Mouse (Mus musculus): ENCODE results near the gene Retreg3. TPM values are rescaled to one million over a fixed set of nuclear protein-coding genes. Genes with fewer than 3 reads are reported as not detected.
A peak's percentile ranks its signal among the peaks of the same experiment; 100 is the strongest.

Gene Retreg3
- polyA plus RNA-seq, 1 experiment from 2014 or later: 19.7 TPM

GRCm38 (mm10) chr11:101142215-101142967 lies 22.7 kb upstream of the Retreg3 start:
- peaks cover 38% of the 10 kb centered on the region for H3K4me1 ChIP-seq
- DNase-seq (ENCODE audit: low spot score): no peak
- H3K9me3 ChIP-seq: no peaks in the 10 kb centered on the region
- WGBS: 87% methylated on average over 10 of the region's 10 CpGs
- H3K36me3 ChIP-seq (replicated peaks): no peaks in the 10 kb centered on the region
- no peak overlapping the region for H3K4me3 ChIP-seq
- H3K27ac ChIP-seq (replicated peaks): no peak overlapping the region
- H3K27me3 ChIP-seq (replicated peaks; ENCODE audit: low read depth, poor library complexity, severe bottlenecking): peaks cover 29% of the 10 kb centered on the region

GRCm38 (mm10) chr11:101141088-101141487 lies 21.4 kb upstream of the Retreg3 start:
- H3K27ac ChIP-seq (replicated peaks): no peak overlapping the region
- H3K36me3 ChIP-seq (replicated peaks): no peaks in the 10 kb centered on the region
- H3K9me3 ChIP-seq: no peaks in the 10 kb centered on the region
- peaks cover 29% of the 10 kb centered on the region for H3K27me3 ChIP-seq (replicated peaks; ENCODE audit: low read depth, poor library complexity, severe bottlenecking)
- no peak overlapping the region for H3K4me3 ChIP-seq
- WGBS: 86% methylated on average over 8 of the region's 8 CpGs
- DNase-seq (ENCODE audit: low spot score): no peak
- H3K4me1 ChIP-seq: peaks cover 31% of the 10 kb centered on the region

- Histone ChIP-seq H3K27me3 (replicated peaks; ENCODE audit: low read depth, poor library complexity, severe bottlenecking) (peaks cover 29% of the 10 kb centered on the region), H3K27ac (replicated peaks) (peak overlapping the region; percentile 66), H3K9me3 (no peaks in the 10 kb centered on the region), H3K36me3 (replicated peaks) (no peaks in the 10 kb centered on the region), H3K4me3 (peak overlapping the region; percentile 48), H3K4me1 (peaks cover 31% of the 10 kb centered on the region)
- 57% methylated on average over 27 of the region's 27 CpGs for WGBS
- peak; percentile 37 for DNase-seq (ENCODE audit: low spot score)
These were observed 20.6 kb upstream of the Retreg3 start for GRCm38 (mm10) chr11:101140164-101140819.

- Histone ChIP-seq H3K9me3 (no peaks in the 10 kb centered on the region), H3K27me3 (replicated peaks; ENCODE audit: low read depth, poor library complexity, severe bottlenecking) (peaks cover 37% of the 10 kb centered on the region), H3K4me3 (peak overlapping the region; percentile 42), H3K27ac (replicated peaks) (peak overlapping the region; percentile 51; the same call in 1 of the 2 replicates), H3K4me1 (peaks cover 26% of the 10 kb centered on the region), H3K36me3 (replicated peaks) (no peaks in the 10 kb centered on the region)
- peak; percentile 53 for DNase-seq (ENCODE audit: low spot score)
- whole genome bisulfite sequencing: 30% methylated on average over 15 of the region's 15 CpGs
These were observed 19.0 kb upstream of the Retreg3 start for GRCm38 (mm10) chr11:101138536-101139181.

GRCm38 (mm10) chr11:101137000-101137399 lies 17.3 kb upstream of the Retreg3 start:
- H3K9me3 ChIP-seq: no peaks in the 10 kb centered on the region
- no peak for DNase-seq (ENCODE audit: low spot score)
- 84% methylated on average over 7 of the region's 7 CpGs for WGBS
- no peaks in the 10 kb centered on the region for H3K36me3 ChIP-seq (replicated peaks)
- H3K27me3 ChIP-seq (replicated peaks; ENCODE audit: low read depth, poor library complexity, severe bottlenecking): peaks cover 34% of the 10 kb centered on the region
- no peak overlapping the region for H3K27ac ChIP-seq (replicated peaks)
- H3K4me3 ChIP-seq: no peak overlapping the region
- peaks cover 23% of the 10 kb centered on the region for H3K4me1 ChIP-seq

- H3K9me3 ChIP-seq: peaks cover 2% of the 10 kb centered on the region; the same call in 1 of the 2 replicates
- H3K27me3 ChIP-seq (replicated peaks; ENCODE audit: low read depth, poor library complexity, severe bottlenecking): peaks cover 13% of the 10 kb centered on the region
- H3K27ac ChIP-seq (replicated peaks): no peak overlapping the region
- no peak overlapping the region for H3K4me3 ChIP-seq
- H3K36me3 ChIP-seq (replicated peaks): no peaks in the 10 kb centered on the region
- peaks cover 13% of the 10 kb centered on the region for H3K4me1 ChIP-seq
- no peak for DNase-seq (ENCODE audit: low spot score)
- WGBS: 85% methylated on average over 13 of the region's 13 CpGs
These were observed 14.6 kb upstream of the Retreg3 start for GRCm38 (mm10) chr11:101134217-101134865.

- DNase-seq (ENCODE audit: low spot score): no peak
- Histone ChIP-seq H3K4me1 (peaks cover 6% of the 10 kb centered on the region), H3K27ac (replicated peaks) (no peak overlapping the region), H3K4me3 (no peak overlapping the region), H3K36me3 (replicated peaks) (no peaks in the 10 kb centered on the region), H3K9me3 (peaks cover 2% of the 10 kb centered on the region; the same call in 1 of the 2 replicates), H3K27me3 (replicated peaks; ENCODE audit: low read depth, poor library complexity, severe bottlenecking) (0 out of 2 replicates have a peak, but pooled peaks cover 12% of the 10 kb centered on the region)
- WGBS: 82% methylated on average over 12 of the region's 12 CpGs
These were observed 13.3 kb upstream of the Retreg3 start for GRCm38 (mm10) chr11:101133037-101133436.

GRCm38 (mm10) chr11:101131701-101132100 lies 12.0 kb upstream of the Retreg3 start:
- Histone ChIP-seq H3K4me1 (peaks cover 6% of the 10 kb centered on the region), H3K27me3 (replicated peaks; ENCODE audit: low read depth, poor library complexity, severe bottlenecking) (0 out of 2 replicates have a peak, but pooled peaks cover 12% of the 10 kb centered on the region), H3K9me3 (peaks cover 9% of the 10 kb centered on the region; the same call in 1 of the 2 replicates), H3K36me3 (replicated peaks) (peaks cover 10% of the 10 kb centered on the region), H3K4me3 (no peak overlapping the region), H3K27ac (replicated peaks) (no peak overlapping the region)
- 87% methylated on average over 6 of the region's 6 CpGs for WGBS
- DNase-seq (ENCODE audit: low spot score): peak; percentile 50

- 0 out of 2 replicates have a peak, but pooled peaks cover 12% of the 10 kb centered on the region for H3K27me3 ChIP-seq (replicated peaks; ENCODE audit: low read depth, poor library complexity, severe bottlenecking)
- peaks cover 11% of the 10 kb centered on the region; the same call in 1 of the 2 replicates for H3K9me3 ChIP-seq
- H3K36me3 ChIP-seq (replicated peaks): peaks cover 15% of the 10 kb centered on the region
- H3K27ac ChIP-seq (replicated peaks): no peak overlapping the region
- peaks cover 6% of the 10 kb centered on the region for H3K4me1 ChIP-seq
- no peak for DNase-seq (ENCODE audit: low spot score)
- 83% methylated on average over 2 of the region's 2 CpGs for WGBS
- no peak overlapping the region for H3K4me3 ChIP-seq
These were observed 11.5 kb upstream of the Retreg3 start for GRCm38 (mm10) chr11:101131187-101131586.

- Histone ChIP-seq H3K9me3 (peaks cover 11% of the 10 kb centered on the region; the same call in 1 of the 2 replicates), H3K27me3 (replicated peaks; ENCODE audit: low read depth, poor library complexity, severe bottlenecking) (0 out of 2 replicates have a peak, but pooled peaks cover 12% of the 10 kb centered on the region), H3K4me1 (peaks cover 6% of the 10 kb centered on the region), H3K4me3 (no peak overlapping the region), H3K27ac (replicated peaks) (no peak overlapping the region), H3K36me3 (replicated peaks) (peaks cover 25% of the 10 kb centered on the region)
- 55% methylated on average over 18 of the region's 18 CpGs for WGBS
- no peak for DNase-seq (ENCODE audit: low spot score)
These were observed 10.5 kb upstream of the Retreg3 start for GRCm38 (mm10) chr11:101130056-101130756.

GRCm38 (mm10) chr11:101128996-101129577 lies 9.4 kb upstream of the Retreg3 start:
- WGBS: 86% methylated on average over 11 of the region's 11 CpGs
- Histone ChIP-seq H3K27me3 (replicated peaks; ENCODE audit: low read depth, poor library complexity, severe bottlenecking) (0 out of 2 replicates have a peak, but pooled peaks cover 5% of the 10 kb centered on the region), H3K4me3 (no peak overlapping the region), H3K27ac (replicated peaks) (no peak overlapping the region), H3K9me3 (peaks cover 11% of the 10 kb centered on the region; the same call in 1 of the 2 replicates), H3K4me1 (peaks cover 6% of the 10 kb centered on the region), H3K36me3 (replicated peaks) (peaks cover 35% of the 10 kb centered on the region)
- DNase-seq (ENCODE audit: low spot score): no peak
